Mouse (Mus musculus): ENCODE measurements at regions not wholly inside any gene's neighbourhood (a gene's known extent, or its start where the extent isn't known, plus 50 kb on each side); places are given as distances from the start of the nearest gene placed in this dataset.

GRCm38 (mm10) chr4:142420427-142420826 is 181.2 kb upstream of the Kazn start:
- 67% methylated on average over 7 of the region's 7 CpGs for WGBS (ENCODE audit: insufficient replicate concordance)
- H3K9ac ChIP-seq (replicated peaks) = no peak overlapping the region
- H3K4me1 ChIP-seq (replicated peaks; ENCODE audit: control insufficient read depth in 2 of 2, insufficient read depth in 2 of 2, low read length in 1 of 2) = no peaks in the 10 kb centered on the region
- H3K9me3 ChIP-seq (ENCODE audit: control insufficient read depth, low read length) = no peaks in the 10 kb centered on the region
- TF ChIP-seq EP300 (IDR thresholded peaks at IDR 0.05; ENCODE audit: low read depth) (no peak), CTCF (IDR thresholded peaks at IDR 0.05; ENCODE audit: low read depth) (no peak)
- H3K4me3 ChIP-seq (ENCODE audit: insufficient read depth in 1 of 2, low read depth in 2 of 2, low read length in 2 of 2) = no peak overlapping the region
- no peaks in the 10 kb centered on the region for H3K27me3 ChIP-seq (ENCODE audit: control insufficient read depth, insufficient read depth, low read length)
- ATAC-seq (ENCODE audit: insufficient read depth) = no peak
- DNase-seq (ENCODE audit: low read depth in 3 of 3, low spot score in 3 of 3) = no peak
- no peak overlapping the region for H3K4me2 ChIP-seq (ENCODE audit: low read depth)
- H3K36me3 ChIP-seq (replicated peaks; ENCODE audit: control insufficient read depth, insufficient read depth, low read depth) = no peaks in the 10 kb centered on the region
- no peak overlapping the region for H3K27ac ChIP-seq

- DNase-seq (ENCODE audit: low read depth in 3 of 3, low spot score in 3 of 3) = no peak
- Histone ChIP-seq H3K9ac (replicated peaks) (no peak overlapping the region), H3K36me3 (replicated peaks; ENCODE audit: control insufficient read depth, insufficient read depth, low read depth) (no peaks in the 10 kb centered on the region), H3K27me3 (ENCODE audit: control insufficient read depth, insufficient read depth, low read length) (no peaks in the 10 kb centered on the region), H3K27ac (no peak overlapping the region), H3K4me3 (ENCODE audit: insufficient read depth in 1 of 2, low read depth in 2 of 2, low read length in 2 of 2) (no peak overlapping the region), H3K4me2 (ENCODE audit: low read depth) (no peak overlapping the region), H3K4me1 (replicated peaks; ENCODE audit: control insufficient read depth in 2 of 2, insufficient read depth in 2 of 2, low read length in 1 of 2) (no peaks in the 10 kb centered on the region), H3K9me3 (ENCODE audit: control insufficient read depth, low read length) (no peaks in the 10 kb centered on the region)
- no peak for TF ChIP-seq EP300 (IDR thresholded peaks at IDR 0.05; ENCODE audit: low read depth)
- no peak for TF ChIP-seq CTCF (IDR thresholded peaks at IDR 0.05; ENCODE audit: low read depth)
- 46% methylated on average over 5 of the region's 5 CpGs for WGBS (ENCODE audit: insufficient replicate concordance)
- ATAC-seq (ENCODE audit: insufficient read depth) = no peak
Observed at GRCm38 (mm10) chr4:142414874-142415273, 175.7 kb upstream of the Kazn start.

- no peaks in the 10 kb centered on the region for H3K4me1 ChIP-seq (replicated peaks; ENCODE audit: control insufficient read depth in 2 of 2, insufficient read depth in 2 of 2, low read length in 1 of 2)
- DNase-seq (ENCODE audit: low read depth in 3 of 3, low spot score in 3 of 3) = no peak
- H3K9me3 ChIP-seq (ENCODE audit: control insufficient read depth, low read length) = no peaks in the 10 kb centered on the region
- H3K4me2 ChIP-seq (ENCODE audit: low read depth) = no peak overlapping the region
- no peaks in the 10 kb centered on the region for H3K36me3 ChIP-seq (replicated peaks; ENCODE audit: control insufficient read depth, insufficient read depth, low read depth)
- no peak overlapping the region for H3K9ac ChIP-seq (replicated peaks)
- no peak overlapping the region for H3K4me3 ChIP-seq (ENCODE audit: insufficient read depth in 1 of 2, low read depth in 2 of 2, low read length in 2 of 2)
- TF ChIP-seq EP300 (IDR thresholded peaks at IDR 0.05; ENCODE audit: low read depth) = no peak
- no peak for TF ChIP-seq CTCF (IDR thresholded peaks at IDR 0.05; ENCODE audit: low read depth)
- ATAC-seq (ENCODE audit: insufficient read depth) = no peak
- no peaks in the 10 kb centered on the region for H3K27me3 ChIP-seq (ENCODE audit: control insufficient read depth, insufficient read depth, low read length)
- no peak overlapping the region for H3K27ac ChIP-seq
- WGBS (ENCODE audit: insufficient replicate concordance) = 74% methylated on average over 5 of the region's 5 CpGs
Observed at GRCm38 (mm10) chr4:142411792-142412191, 172.6 kb upstream of the Kazn start.

- H3K9ac ChIP-seq (replicated peaks) = no peak overlapping the region
- WGBS (ENCODE audit: insufficient replicate concordance) = 71% methylated on average over 26 of the region's 26 CpGs
- H3K4me3 ChIP-seq (ENCODE audit: insufficient read depth in 1 of 2, low read depth in 2 of 2, low read length in 2 of 2) = no peak overlapping the region
- ATAC-seq (ENCODE audit: insufficient read depth) (no peak), DNase-seq (ENCODE audit: low read depth in 3 of 3, low spot score in 3 of 3) (no peak)
- H3K27me3 ChIP-seq (ENCODE audit: control insufficient read depth, insufficient read depth, low read length) = no peaks in the 10 kb centered on the region
- H3K4me1 ChIP-seq (replicated peaks; ENCODE audit: control insufficient read depth in 2 of 2, insufficient read depth in 2 of 2, low read length in 1 of 2) = no peaks in the 10 kb centered on the region
- H3K9me3 ChIP-seq (ENCODE audit: control insufficient read depth, low read length) = no peaks in the 10 kb centered on the region
- H3K36me3 ChIP-seq (replicated peaks; ENCODE audit: control insufficient read depth, insufficient read depth, low read depth) = no peaks in the 10 kb centered on the region
- no peak overlapping the region for H3K27ac ChIP-seq
- H3K4me2 ChIP-seq (ENCODE audit: low read depth) = no peak overlapping the region
- TF ChIP-seq EP300 (IDR thresholded peaks at IDR 0.05; ENCODE audit: low read depth) = no peak
- TF ChIP-seq CTCF (IDR thresholded peaks at IDR 0.05; ENCODE audit: low read depth) = no peak
Observed at GRCm38 (mm10) chr4:142410596-142411573, 171.7 kb upstream of the Kazn start.

DNA sequence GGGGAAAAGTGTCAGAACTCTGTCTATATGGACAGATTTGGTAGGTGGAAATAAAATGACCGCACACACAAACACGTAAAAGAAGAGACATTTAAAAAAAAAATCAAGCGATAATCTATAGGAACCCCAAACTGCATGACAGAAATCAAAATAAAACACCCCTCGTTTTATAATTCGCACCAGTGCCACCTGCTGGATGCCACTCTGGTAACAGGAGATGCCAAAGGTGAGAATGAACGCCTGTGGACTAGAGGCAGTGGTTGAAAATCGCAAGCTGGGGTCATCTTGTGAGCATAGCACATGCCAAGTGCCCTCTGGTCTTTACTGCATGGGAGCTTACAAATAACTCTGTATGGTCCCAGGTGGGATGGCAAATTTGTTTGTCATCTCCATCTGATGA is 158.7 kb upstream of the Kazn start:
- no peak for DNase-seq (ENCODE audit: low read depth in 3 of 3, low spot score in 3 of 3)
- 55% methylated on average over 7 of the region's 7 CpGs for WGBS (ENCODE audit: insufficient replicate concordance)
- H3K9me3 ChIP-seq (ENCODE audit: control insufficient read depth, low read length) = no peaks in the 10 kb centered on the region
- H3K4me2 ChIP-seq (ENCODE audit: low read depth) = no peak overlapping the region
- ATAC-seq (ENCODE audit: insufficient read depth) = no peak
- no peaks in the 10 kb centered on the region for H3K4me1 ChIP-seq (replicated peaks; ENCODE audit: control insufficient read depth in 2 of 2, insufficient read depth in 2 of 2, low read length in 1 of 2)
- no peak overlapping the region for H3K27ac ChIP-seq
- TF ChIP-seq EP300 (IDR thresholded peaks at IDR 0.05; ENCODE audit: low read depth) (no peak), CTCF (IDR thresholded peaks at IDR 0.05; ENCODE audit: low read depth) (no peak)
- no peak overlapping the region for H3K9ac ChIP-seq (replicated peaks)
- H3K36me3 ChIP-seq (replicated peaks; ENCODE audit: control insufficient read depth, insufficient read depth, low read depth) = no peaks in the 10 kb centered on the region
- H3K27me3 ChIP-seq (ENCODE audit: control insufficient read depth, insufficient read depth, low read length) = no peaks in the 10 kb centered on the region
- no peak overlapping the region for H3K4me3 ChIP-seq (ENCODE audit: insufficient read depth in 1 of 2, low read depth in 2 of 2, low read length in 2 of 2)

Measured in liver, embryonic 14.5 days (tissue).